Mouse (Mus musculus) bone marrow, adult 2 months (tissue): ENCODE measurements around the gene Ice2. TPM values are rescaled to one million over a fixed set of nuclear protein-coding genes. Genes with fewer than 3 reads are reported as not detected.

Experiments used
- H3K27ac ChIP-seq: fragments of 200-500 bp; 2 replicates; pipeline ENCODE4 v1.5.1; 2012; ENCODE audit warnings: low read depth, mild to moderate bottlenecking, control low read depth, inconsistent platforms, low read length; ENCODE audit not compliant: control insufficient read depth, poor library complexity, insufficient read depth
- H3K4me1 ChIP-seq: fragments of 200-500 bp; 2 replicates; pipeline ENCODE4 v1.6.1; 2011; ENCODE audit warnings: low read length; ENCODE audit not compliant: control insufficient read depth, insufficient read depth
- H3K4me3 ChIP-seq: fragments of 200-500 bp; replicated peaks from 2 replicates; pipeline ENCODE3; 2011; ENCODE audit warnings: mild to moderate bottlenecking, low read depth, low read length, control low read depth; ENCODE audit not compliant: control insufficient read depth
- CTCF ChIP-seq: fragments of 200-500 bp; IDR thresholded peaks from 2 replicates; pipeline ENCODE4 v1.5.1; 2011; ENCODE audit warnings: low read length, control low read depth; ENCODE audit not compliant: control insufficient read depth, insufficient read depth
- POLR2A ChIP-seq: fragments of 200-500 bp; IDR thresholded peaks from 2 replicates; pipeline ENCODE4 v1.6.1; 2011; ENCODE audit warnings: low read depth, mild to moderate bottlenecking, control low read depth, low read length, borderline replicate concordance; ENCODE audit not compliant: control insufficient read depth
- WGBS: fragments of 180-500 bp; shearing (Covaris S2); methylation state at CpG from one replicate; pipeline ENCODE4 v1.1.7; 2018; 5-methylcytosine and 5-hydroxymethylcytosine counted together
- polyA plus RNA-seq: library from polyadenylated mRNA; stranded (reverse); fragments of >200 nt; gene quantifications from 2 replicates; pipeline ENCODE4 v1.2.4, GENCODE M21; 2011; ENCODE audit warnings: low replicate concordance; ENCODE audit not compliant: missing spikeins, insufficient read depth, insufficient read length

The Ice2 gene
- polyA plus RNA-seq, 1 experiment, result 4.9 TPM

DNA sequence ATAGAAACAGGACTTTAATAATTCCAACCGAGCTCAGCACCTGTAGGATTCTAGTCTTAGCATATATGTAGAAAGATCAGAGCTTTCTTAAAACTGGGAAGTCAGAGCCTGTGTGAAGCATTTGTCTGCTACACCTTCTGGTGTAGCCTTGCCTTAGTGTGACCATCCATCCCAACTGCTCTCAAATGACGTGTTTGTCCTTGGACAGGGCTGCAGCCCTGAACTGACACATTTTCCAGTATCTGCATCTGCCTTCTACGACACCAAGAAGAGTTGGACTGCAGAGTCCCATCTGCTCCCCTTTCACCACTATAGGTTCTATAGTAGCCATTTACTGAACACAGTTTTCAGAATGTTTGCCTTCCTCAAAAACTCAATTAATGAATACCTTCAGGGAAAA is 32.8 kb downstream of the Ice2 start:
- Histone ChIP-seq H3K4me3 (no peak overlapping the region), H3K4me1 (no peaks in the 10 kb centered on the region), H3K27ac (no peak overlapping the region)
- TF ChIP-seq POLR2A (no peak), CTCF (no peak)
- 82% methylated on average over 3 of the region's 3 CpGs for WGBS

DNA sequence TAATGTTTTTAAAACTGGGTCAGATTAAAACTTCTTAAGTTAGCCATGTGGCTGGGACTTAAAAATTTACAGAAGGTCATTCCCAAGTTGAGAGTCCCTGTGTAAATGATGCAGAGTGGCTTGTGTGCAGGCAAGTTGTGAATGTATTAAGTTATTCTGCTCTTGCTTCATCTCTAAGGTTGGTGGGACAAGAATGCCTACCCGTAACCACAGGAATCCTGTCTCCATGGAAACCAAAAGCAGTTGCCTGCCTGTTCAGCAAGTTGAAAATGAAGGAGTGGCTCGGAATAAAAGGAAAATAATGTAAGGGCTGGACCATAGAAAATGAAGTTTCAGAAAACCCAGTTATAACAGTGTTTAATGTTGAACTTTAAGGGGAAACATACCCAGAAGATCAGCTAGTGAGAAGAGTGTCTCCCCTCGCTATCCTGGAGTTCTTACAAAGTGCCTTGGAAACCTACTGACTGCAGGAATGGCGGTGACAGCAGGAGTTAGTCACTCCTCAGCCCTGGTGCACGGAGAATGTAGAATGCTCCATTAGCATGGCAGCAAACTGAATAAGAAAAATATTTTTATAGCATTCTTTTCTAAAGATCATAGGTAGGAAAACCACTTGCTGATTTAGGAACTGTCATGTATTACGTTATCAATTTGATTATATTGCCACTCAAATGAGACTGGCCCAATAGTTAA is 34.3 kb downstream of the Ice2 start:
- Histone ChIP-seq H3K4me3 (no peak overlapping the region), H3K4me1 (no peaks in the 10 kb centered on the region), H3K27ac (no peak overlapping the region)
- TF ChIP-seq CTCF, result no peak
- no peak for TF ChIP-seq POLR2A
- 82% methylated on average over 6 of the region's 6 CpGs for WGBS

DNA sequence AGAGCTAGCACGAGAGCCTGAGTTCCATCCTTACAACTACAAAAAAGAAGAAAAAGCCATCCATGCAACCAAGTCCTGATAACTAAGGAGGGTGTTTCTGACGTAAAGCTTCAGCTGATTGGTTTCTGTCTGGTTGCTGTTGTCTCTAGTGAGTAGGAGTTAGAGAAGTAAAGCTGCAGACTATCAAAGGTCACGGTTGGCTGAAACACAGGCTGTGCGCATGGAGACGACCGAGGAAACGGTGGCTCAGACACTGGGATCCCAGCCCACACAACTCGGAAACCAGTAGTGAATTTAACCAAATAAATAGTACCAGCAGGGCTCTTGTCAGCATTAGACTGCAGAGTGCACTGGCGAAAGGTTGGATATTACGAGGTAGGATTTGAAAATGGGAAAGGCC is 37.5 kb downstream of the Ice2 start:
- Histone ChIP-seq H3K4me3 (no peak overlapping the region), H3K27ac (no peak overlapping the region), H3K4me1 (peaks cover 1% of the 10 kb centered on the region; the same call in 1 of the 2 replicates)
- 87% methylated on average over 10 of the region's 10 CpGs for WGBS
- TF ChIP-seq POLR2A (no peak), CTCF (no peak)

DNA sequence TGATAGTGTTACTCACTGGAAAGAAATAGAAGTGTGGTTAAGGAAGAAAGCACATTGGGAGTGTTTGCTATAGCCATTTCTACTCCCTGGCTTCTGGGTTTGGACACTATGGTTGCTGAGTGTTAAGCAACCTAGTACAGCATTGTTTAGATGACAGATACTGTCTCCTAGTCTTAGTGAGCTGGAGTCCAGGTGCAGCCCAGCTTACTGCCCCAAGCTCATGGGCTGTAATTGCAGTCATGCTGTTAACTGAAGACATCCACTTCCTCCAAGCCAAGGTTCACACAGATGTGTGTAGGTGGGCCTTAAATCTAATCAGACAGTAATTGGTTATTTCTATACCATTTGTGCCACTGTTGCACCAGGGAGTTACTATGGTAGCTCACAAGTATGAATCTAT is 38.0 kb downstream of the Ice2 start:
- Histone ChIP-seq H3K27ac (no peak overlapping the region), H3K4me1 (peaks cover 1% of the 10 kb centered on the region; the same call in 1 of the 2 replicates), H3K4me3 (no peak overlapping the region)
- no peak for TF ChIP-seq POLR2A
- TF ChIP-seq CTCF, result no peak

DNA sequence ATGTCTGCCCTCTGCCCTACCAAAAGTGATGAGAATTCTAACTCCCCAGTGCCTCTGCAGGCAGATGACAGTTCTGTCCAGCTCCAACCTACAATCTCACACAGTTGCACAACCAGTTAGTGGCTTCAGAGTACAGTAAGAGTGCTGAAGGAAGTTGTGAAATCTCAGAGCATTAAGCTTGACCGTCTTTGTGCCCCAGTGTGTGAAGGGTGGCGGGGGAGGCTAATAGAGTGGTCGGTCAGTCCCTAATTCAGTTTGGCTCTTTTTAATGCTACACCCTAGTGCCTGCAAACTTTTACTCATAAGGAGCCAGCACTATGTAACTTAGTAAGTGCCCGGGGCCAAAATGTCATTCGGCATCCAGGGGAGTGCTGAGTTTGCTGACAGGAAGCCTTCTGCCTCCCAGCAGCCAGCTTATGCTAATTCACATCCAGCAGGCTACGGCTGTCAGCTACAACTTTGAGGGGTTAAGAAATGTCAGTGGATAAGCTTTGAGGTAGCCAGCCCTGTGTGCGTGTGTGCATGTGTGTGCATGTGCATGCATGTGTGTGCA is 42.2 kb downstream of the Ice2 start:
- Histone ChIP-seq H3K4me1 (peaks cover 9% of the 10 kb centered on the region), H3K27ac (peak overlapping the region; percentile 57), H3K4me3 (peak overlapping the region; percentile 6)
- no peak for TF ChIP-seq CTCF
- no peak for TF ChIP-seq POLR2A
- WGBS, result 11% methylated on average over 7 of the region's 7 CpGs

DNA sequence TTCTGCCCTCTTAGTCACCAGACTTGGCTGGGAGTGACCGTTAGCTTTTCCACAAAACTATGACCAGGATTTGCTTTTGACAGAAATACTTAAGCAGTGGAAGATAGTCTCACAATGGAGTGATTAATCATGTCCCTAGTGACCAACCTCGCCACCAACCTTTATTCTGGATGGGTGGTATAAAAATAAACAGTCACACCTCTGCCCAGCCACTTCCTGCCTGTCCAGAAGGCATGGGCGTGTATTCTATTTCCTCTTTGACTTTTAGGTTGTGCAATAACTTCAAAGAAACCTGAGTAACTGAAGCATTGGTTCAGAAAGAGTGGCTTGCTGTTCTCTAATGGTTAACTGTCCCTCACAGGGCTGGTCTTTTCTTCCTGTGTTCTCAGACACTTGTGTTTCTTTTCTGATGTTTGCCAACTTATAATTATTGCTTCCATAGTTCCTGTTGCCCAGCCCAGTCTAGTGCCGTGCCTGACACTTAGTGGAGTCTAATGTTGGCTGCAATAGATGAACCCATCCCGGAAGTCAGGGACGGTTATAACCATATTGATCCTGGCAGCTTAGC is 44.8 kb downstream of the Ice2 start:
- Histone ChIP-seq H3K4me1 (peaks cover 9% of the 10 kb centered on the region), H3K4me3 (no peak overlapping the region), H3K27ac (peak overlapping the region; percentile 40; the same call in 1 of the 2 replicates)
- WGBS, result 9% methylated on average over 6 of the region's 6 CpGs
- TF ChIP-seq CTCF, result no peak
- no peak for TF ChIP-seq POLR2A

DNA sequence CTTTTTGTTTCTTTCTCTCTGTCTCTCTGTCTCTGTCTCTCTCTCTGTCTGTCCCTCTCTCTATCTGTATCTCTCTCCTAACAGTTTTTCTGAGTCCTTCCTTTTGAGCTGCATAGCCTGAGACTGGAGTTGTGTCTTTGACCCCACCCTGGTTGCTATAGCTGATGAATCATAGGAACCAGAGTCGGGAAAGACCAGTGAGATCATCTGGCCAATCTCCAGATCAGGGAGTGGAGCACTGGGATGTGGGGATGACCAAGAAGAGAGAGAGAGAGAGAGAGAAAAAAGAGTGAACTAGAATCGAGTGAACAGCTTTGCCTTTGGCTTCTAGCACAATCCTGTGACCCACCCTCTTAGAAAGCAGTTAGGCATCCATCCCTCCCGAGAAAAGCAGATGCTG is 45.5 kb downstream of the Ice2 start:
- Histone ChIP-seq H3K4me3 (no peak overlapping the region), H3K27ac (peak overlapping the region; percentile 64; the same call in 1 of the 2 replicates), H3K4me1 (peaks cover 9% of the 10 kb centered on the region)
- 33% methylated on average over 3 of the region's 3 CpGs for WGBS
- no peak for TF ChIP-seq POLR2A
- no peak for TF ChIP-seq CTCF

DNA sequence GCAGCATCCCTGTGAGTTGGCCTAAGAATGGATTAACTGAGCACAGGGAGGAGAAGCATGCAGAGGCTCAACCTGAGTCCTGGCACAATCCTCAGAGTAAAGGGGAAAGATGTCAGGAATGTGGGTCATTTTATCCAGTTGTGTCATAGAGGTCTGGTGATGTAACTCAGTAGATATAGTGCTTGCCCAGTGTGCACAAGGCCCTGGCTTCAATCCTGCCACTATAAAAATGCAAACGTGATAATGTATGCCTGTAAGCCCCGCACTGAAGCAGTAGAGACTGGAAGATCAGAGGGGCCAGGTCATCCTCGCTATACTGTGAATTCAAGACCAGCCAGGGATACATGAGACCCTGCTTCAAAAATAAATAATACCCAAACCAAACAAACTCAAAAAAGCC is 51.1 kb downstream of the Ice2 start:
- H3K4me1 ChIP-seq, result peaks cover 2% of the 10 kb centered on the region; the same call in 1 of the 2 replicates
- TF ChIP-seq POLR2A, result no peak
- TF ChIP-seq CTCF, result no peak
- H3K4me3 ChIP-seq, result no peak overlapping the region
- WGBS, result 74% methylated on average over 3 of the region's 3 CpGs
- H3K27ac ChIP-seq, result no peak overlapping the region
